Comparison of ENCODE assay signal across 8 mouse cellular contexts in the genomic region with DNA sequence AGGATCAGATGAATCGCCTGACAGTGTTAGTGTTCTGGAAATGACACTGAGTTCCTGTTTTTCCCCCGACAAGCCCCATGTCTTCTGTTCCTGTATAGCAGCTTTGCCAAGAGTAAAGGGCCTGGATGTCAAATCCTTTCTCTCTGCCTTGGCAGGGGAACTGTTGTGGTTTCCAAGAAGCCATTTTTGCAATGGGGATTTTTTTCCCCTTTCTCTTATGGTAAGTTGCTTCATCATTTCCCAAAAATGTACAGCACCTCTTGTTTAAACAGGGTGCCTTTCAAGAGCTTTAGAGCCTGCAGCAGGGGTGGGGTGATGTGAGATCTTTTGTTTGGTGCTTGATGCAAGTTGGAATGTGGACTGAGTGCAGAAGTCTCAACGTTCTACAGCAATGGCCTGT.
DNase-seq lines count a peak whose midpoint lies in the region; ATAC-seq and TF ChIP-seq lines count a peak whose summit lies in the region.

No protein-coding gene starts in this region.

- no peak overlapping the region for H3K4me3 ChIP-seq in hindbrain, embryonic 16.5 days (ENCODE audit: low read length)
- no peak overlapping the region for H3K4me3 ChIP-seq in hindbrain, embryonic 14.5 days (replicated peaks; ENCODE audit: low read length)
- no peak overlapping the region for H3K4me3 ChIP-seq in ES-E14 (ENCODE audit: insufficient read depth in 1 of 2, low read depth in 1 of 2, low read length in 2 of 2, poor library complexity in 1 of 2, severe bottlenecking in 1 of 2)
- H3K4me3 ChIP-seq in midbrain, embryonic 13.5 days (replicated peaks), result no peak overlapping the region

- H3K4me1 ChIP-seq in hindbrain, embryonic 16.5 days (ENCODE audit: control insufficient read depth, insufficient read depth, low read depth, low read length), result peaks cover 5% of the 10 kb centered on the region
- peaks cover 26% of the 10 kb centered on the region; the same call in 1 of the 2 replicates for H3K4me1 ChIP-seq in hindbrain, embryonic 14.5 days (replicated peaks; ENCODE audit: control insufficient read depth, insufficient read depth, low read length)
- H3K4me1 ChIP-seq in ES-E14 (ENCODE audit: control insufficient read depth in 2 of 2, insufficient read depth in 2 of 2, low read length in 2 of 2, poor library complexity in 1 of 2), result peaks cover 6 to 9% of the 10 kb centered on the region in 2 experiments
- H3K4me1 ChIP-seq in midbrain, embryonic 13.5 days (replicated peaks), result peaks cover 33% of the 10 kb centered on the region

- no peaks in the 10 kb centered on the region for H3K27me3 ChIP-seq in hindbrain, embryonic 16.5 days (replicated peaks; ENCODE audit: control insufficient read depth, insufficient read depth, low read length)
- H3K27me3 ChIP-seq in hindbrain, embryonic 14.5 days (ENCODE audit: control insufficient read depth, insufficient read depth, low read length), result no peaks in the 10 kb centered on the region
- H3K27me3 ChIP-seq in midbrain, embryonic 13.5 days, result no peaks in the 10 kb centered on the region

- DNase-seq in hindbrain, embryonic 14.5 days (ENCODE audit: low spot score), result no peak
- DNase-seq in ES-E14 (ENCODE audit: low read depth, low spot score), result no peak
- peak; percentile 76 for DNase-seq in lung, postnatal 25 days (ENCODE audit: low spot score)
- no peak for DNase-seq in natural killer cell, adult 2 months (ENCODE audit: low spot score in 2 of 2)
- no peak for DNase-seq in cerebellum, postnatal 4 days (ENCODE audit: low spot score in 2 of 2)

- H3K36me3 ChIP-seq in hindbrain, embryonic 16.5 days (ENCODE audit: control insufficient read depth, insufficient read depth, low read length), result no peaks in the 10 kb centered on the region
- no peaks in the 10 kb centered on the region for H3K36me3 ChIP-seq in hindbrain, embryonic 14.5 days (replicated peaks; ENCODE audit: control insufficient read depth, insufficient read depth)
- H3K36me3 ChIP-seq in ES-E14 (ENCODE audit: control insufficient read depth, insufficient read depth, low read length, poor library complexity, severe bottlenecking), result no peaks in the 10 kb centered on the region
- no peaks in the 10 kb centered on the region for H3K36me3 ChIP-seq in midbrain, embryonic 13.5 days

- no peak overlapping the region for H3K4me2 ChIP-seq in hindbrain, embryonic 16.5 days (ENCODE audit: low read length)
- no peak overlapping the region for H3K4me2 ChIP-seq in hindbrain, embryonic 14.5 days (replicated peaks)
- no peak overlapping the region for H3K4me2 ChIP-seq in midbrain, embryonic 13.5 days (replicated peaks)

- no peak for ATAC-seq in hindbrain, embryonic 16.5 days
- no peak for ATAC-seq in hindbrain, embryonic 14.5 days (ENCODE audit: low FRiP score)
- ATAC-seq in granulocyte monocyte progenitor cell, adult 5-6 weeks (replicated peaks; ENCODE audit: poor library complexity, severe bottlenecking), result peak; percentile 86
- no peak for ATAC-seq in midbrain, embryonic 13.5 days

- H3K9me3 ChIP-seq in hindbrain, embryonic 16.5 days (ENCODE audit: control insufficient read depth, low read length), result no peaks in the 10 kb centered on the region
- no peaks in the 10 kb centered on the region for H3K9me3 ChIP-seq in hindbrain, embryonic 14.5 days (ENCODE audit: control insufficient read depth, low read length)
- no peaks in the 10 kb centered on the region for H3K9me3 ChIP-seq in ES-E14 (ENCODE audit: control insufficient read depth, insufficient read depth, low read depth, low read length)
- H3K9me3 ChIP-seq in midbrain, embryonic 13.5 days, result no peaks in the 10 kb centered on the region

- H3K27ac ChIP-seq in hindbrain, embryonic 16.5 days (ENCODE audit: low read depth, low read length), result peak overlapping the region; percentile 44; the same call in 1 of the 2 replicates
- H3K27ac ChIP-seq in hindbrain, embryonic 14.5 days, result no peak overlapping the region
- peak overlapping the region; percentile 18; the same call in 1 of the 2 replicates for H3K27ac ChIP-seq in ES-E14 (ENCODE audit: insufficient read depth, low read depth, low read length, poor library complexity, severe bottlenecking)
- no peak overlapping the region for H3K27ac ChIP-seq in midbrain, embryonic 13.5 days

- WGBS in hindbrain, embryonic 16.5 days, result 49% methylated on average over 3 of the region's 3 CpGs
- 69% methylated on average over 3 of the region's 3 CpGs for WGBS in hindbrain, embryonic 14.5 days
- WGBS in midbrain, embryonic 13.5 days, result 75% methylated on average over 3 of the region's 3 CpGs

- no peak overlapping the region for H3K9ac ChIP-seq in hindbrain, embryonic 16.5 days (ENCODE audit: low read depth, low read length)
- H3K9ac ChIP-seq in hindbrain, embryonic 14.5 days, result no peak overlapping the region
- H3K9ac ChIP-seq in ES-E14 (ENCODE audit: insufficient read depth, low read depth, low read length, poor library complexity, severe bottlenecking), result no peak overlapping the region
- no peak overlapping the region for H3K9ac ChIP-seq in midbrain, embryonic 13.5 days (replicated peaks)

- in situ Hi-C loops in ES-E14 (cut with MboI; ENCODE audit: low sequenced_read_pairs in 2 of 2, unreplicated experiment in 2 of 2), result no loop called here

TF ChIP-seq in ES-E14, 5 proteins besides CTCF, POLR2A, EP300 and RAD21:
- no peak for TF ChIP-seq HCFC1 (IDR thresholded peaks at IDR 0.05; ENCODE audit: borderline replicate concordance, insufficient read depth, low read length)
- TF ChIP-seq ZC3H11A (IDR thresholded peaks at IDR 0.05; ENCODE audit: borderline replicate concordance, low read depth, low read length), result no peak
- TF ChIP-seq ZNF384 (IDR thresholded peaks at IDR 0.05; ENCODE audit: low read depth, low read length), result no peak
- no peak for TF ChIP-seq MAFK (IDR thresholded peaks at IDR 0.05; ENCODE audit: insufficient read depth, low read depth, low read length)
- TF ChIP-seq CHD2 (IDR thresholded peaks at IDR 0.05; ENCODE audit: low read depth, low read length), result no peak

Comparison
In these comparisons a context has a peak if more than half of its experiments do, and no peak if none do; other contexts are left out.
1. H3K27ac ChIP-seq: peak in hindbrain, embryonic 16.5 days (single experiment) and ES-E14 (single experiment); none in hindbrain, embryonic 14.5 days (single experiment) and midbrain, embryonic 13.5 days (single experiment).